Mouse (Mus musculus) neural tube, embryonic 13.5 days (tissue): ENCODE data around the gene Ccdc134. TPM values are rescaled to one million over a fixed set of nuclear protein-coding genes. Genes with fewer than 3 reads are reported as not detected.

Source experiments
- ATAC-seq: fragments of 200-750 bp; cut with Nextera tagmentation; 2 replicates; pipeline ENCODE4 v1.8.0; 2017; ENCODE audit warnings: low read depth, mild to moderate bottlenecking, moderate TSS enrichment, moderate library complexity
- H3K27ac ChIP-seq: fragments of 300-500 bp; sonication (generic); replicated peaks from 2 replicates; pipeline ENCODE4 v1.5.1; 2015; ENCODE audit warnings: moderate library complexity, mild to moderate bottlenecking, inconsistent platforms
- H3K27me3 ChIP-seq: fragments of 300-500 bp; sonication (generic); 2 replicates; pipeline ENCODE4 v1.6.1; 2015; ENCODE audit warnings: mild to moderate bottlenecking, inconsistent platforms
- H3K36me3 ChIP-seq: fragments of 300-500 bp; sonication (generic); 2 replicates; pipeline ENCODE4 v1.6.1; 2015; ENCODE audit warnings: mild to moderate bottlenecking, inconsistent platforms
- H3K4me1 ChIP-seq: fragments of 300-500 bp; sonication (generic); replicated peaks from 2 replicates; pipeline ENCODE4 v1.6.1; 2015; ENCODE audit warnings: inconsistent platforms
- H3K4me2 ChIP-seq: fragments of 300-500 bp; sonication (generic); 2 replicates; pipeline ENCODE4 v1.6.1; 2015; ENCODE audit warnings: inconsistent platforms, mild to moderate bottlenecking, moderate library complexity
- H3K4me3 ChIP-seq: fragments of 300-500 bp; sonication (generic); 2 replicates; pipeline ENCODE4 v1.5.1; 2015; ENCODE audit warnings: mild to moderate bottlenecking, inconsistent platforms
- H3K9ac ChIP-seq: fragments of 300-500 bp; sonication (generic); 2 replicates; pipeline ENCODE4 v1.6.1; 2015; ENCODE audit warnings: moderate library complexity, mild to moderate bottlenecking, inconsistent platforms
- H3K9me3 ChIP-seq: fragments of 300-500 bp; sonication (generic); 2 replicates; pipeline ENCODE4 v1.6.1; 2016; ENCODE audit warnings: inconsistent platforms
- WGBS: fragments of 180-500 bp; shearing (Covaris S2); methylation state at CpG from one replicate; pipeline ENCODE4 v1.1.7; 2015; 5-methylcytosine and 5-hydroxymethylcytosine counted together
- polyA plus RNA-seq: library from polyadenylated mRNA; unstranded; fragments of >200 nt; fragmentation: Nextera tagmentation; extraction: Ambion mirVana; gene quantifications from 2 replicates; pipeline ENCODE4 v1.2.1, GENCODE M21; 2015

The Ccdc134 gene
- polyA plus RNA-seq, 1 experiment from 2014 or later: 13.0 TPM

- Histone ChIP-seq H3K27me3 (no peaks in the 10 kb centered on the region), H3K4me3 (no peak overlapping the region), H3K36me3 (peaks cover 5% of the 10 kb centered on the region; the same call in 1 of the 2 replicates), H3K4me2 (no peak overlapping the region), H3K4me1 (peaks cover 62% of the 10 kb centered on the region), H3K9ac (no peak overlapping the region), H3K27ac (no peak overlapping the region), H3K9me3 (no peaks in the 10 kb centered on the region)
- ATAC-seq: no peak
- WGBS: 89% methylated on average over 12 of the region's 12 CpGs
These were observed 24.3 kb downstream of the Ccdc134 start for GRCm38 (mm10) chr15:82152022-82152421.

- H3K9me3 ChIP-seq: no peaks in the 10 kb centered on the region
- no peak overlapping the region for H3K9ac ChIP-seq
- 89% methylated on average over 7 of the region's 7 CpGs for WGBS
- peaks cover 5% of the 10 kb centered on the region; the same call in 1 of the 2 replicates for H3K36me3 ChIP-seq
- no peak overlapping the region for H3K4me2 ChIP-seq
- peaks cover 64% of the 10 kb centered on the region for H3K4me1 ChIP-seq
- no peaks in the 10 kb centered on the region for H3K27me3 ChIP-seq
- no peak overlapping the region for H3K4me3 ChIP-seq
- no peak for ATAC-seq
- H3K27ac ChIP-seq: no peak overlapping the region
These were observed 24.7 kb downstream of the Ccdc134 start for GRCm38 (mm10) chr15:82152435-82152834.

- Histone ChIP-seq H3K27me3 (no peaks in the 10 kb centered on the region), H3K4me2 (no peak overlapping the region), H3K9ac (no peak overlapping the region), H3K9me3 (no peaks in the 10 kb centered on the region), H3K4me1 (peaks cover 71% of the 10 kb centered on the region), H3K36me3 (peaks cover 5% of the 10 kb centered on the region; the same call in 1 of the 2 replicates), H3K4me3 (no peak overlapping the region), H3K27ac (no peak overlapping the region)
- WGBS: 94% methylated on average over 6 of the region's 6 CpGs
- no peak for ATAC-seq
These were observed 28.6 kb downstream of the Ccdc134 start for GRCm38 (mm10) chr15:82156298-82156697.

- WGBS: 65% methylated on average over 10 of the region's 10 CpGs
- Histone ChIP-seq H3K27ac (no peak overlapping the region), H3K4me3 (no peak overlapping the region), H3K4me1 (peaks cover 72% of the 10 kb centered on the region), H3K4me2 (no peak overlapping the region), H3K9ac (no peak overlapping the region), H3K9me3 (no peaks in the 10 kb centered on the region), H3K27me3 (no peaks in the 10 kb centered on the region), H3K36me3 (peaks cover 5% of the 10 kb centered on the region; the same call in 1 of the 2 replicates)
- ATAC-seq: no peak
These were observed 29.2 kb downstream of the Ccdc134 start for GRCm38 (mm10) chr15:82156902-82157301.

GRCm38 (mm10) chr15:82158243-82159035 lies 30.7 kb downstream of the Ccdc134 start:
- 0 out of 2 replicates have a peak overlapping the region, but pooled peaks have one; percentile 1 for H3K27ac ChIP-seq
- no peak overlapping the region for H3K4me2 ChIP-seq
- ATAC-seq: no peak
- no peaks in the 10 kb centered on the region for H3K27me3 ChIP-seq
- H3K9me3 ChIP-seq: no peaks in the 10 kb centered on the region
- H3K4me1 ChIP-seq: peaks cover 73% of the 10 kb centered on the region
- H3K9ac ChIP-seq: no peak overlapping the region
- no peak overlapping the region for H3K4me3 ChIP-seq
- WGBS: 60% methylated on average over 17 of the region's 17 CpGs
- peaks cover 5% of the 10 kb centered on the region; the same call in 1 of the 2 replicates for H3K36me3 ChIP-seq

- H3K9ac ChIP-seq: no peak overlapping the region
- no peaks in the 10 kb centered on the region for H3K27me3 ChIP-seq
- 84% methylated on average over 9 of the region's 9 CpGs for WGBS
- no peak overlapping the region for H3K4me2 ChIP-seq
- H3K4me3 ChIP-seq: no peak overlapping the region
- no peak for ATAC-seq
- H3K4me1 ChIP-seq: peaks cover 74% of the 10 kb centered on the region
- peaks cover 5% of the 10 kb centered on the region; the same call in 1 of the 2 replicates for H3K36me3 ChIP-seq
- no peaks in the 10 kb centered on the region for H3K9me3 ChIP-seq
- H3K27ac ChIP-seq: no peak overlapping the region
These were observed 31.7 kb downstream of the Ccdc134 start for GRCm38 (mm10) chr15:82159471-82159870.

GRCm38 (mm10) chr15:82160731-82161640 lies 33.3 kb downstream of the Ccdc134 start:
- no peak overlapping the region for H3K4me3 ChIP-seq
- H3K36me3 ChIP-seq: peaks cover under 1% of the 10 kb centered on the region; the same call in 1 of the 2 replicates
- no peak overlapping the region for H3K4me2 ChIP-seq
- no peak overlapping the region for H3K9ac ChIP-seq
- no peak for ATAC-seq
- no peak overlapping the region for H3K27ac ChIP-seq
- 82% methylated on average over 11 of the region's 11 CpGs for WGBS
- no peaks in the 10 kb centered on the region for H3K9me3 ChIP-seq
- no peaks in the 10 kb centered on the region for H3K27me3 ChIP-seq
- H3K4me1 ChIP-seq: peaks cover 79% of the 10 kb centered on the region

GRCm38 (mm10) chr15:82161965-82162600 lies 34.4 kb downstream of the Ccdc134 start:
- 81% methylated on average over 12 of the region's 12 CpGs for WGBS
- no peak overlapping the region for H3K4me2 ChIP-seq
- H3K4me1 ChIP-seq: peaks cover 90% of the 10 kb centered on the region
- H3K9me3 ChIP-seq: no peaks in the 10 kb centered on the region
- no peak overlapping the region for H3K4me3 ChIP-seq
- no peak overlapping the region for H3K27ac ChIP-seq
- ATAC-seq: no peak
- H3K9ac ChIP-seq: no peak overlapping the region
- no peaks in the 10 kb centered on the region for H3K27me3 ChIP-seq
- no peaks in the 10 kb centered on the region for H3K36me3 ChIP-seq

GRCm38 (mm10) chr15:82163356-82164060 lies 35.8 kb downstream of the Ccdc134 start:
- H3K4me1 ChIP-seq: peaks cover 90% of the 10 kb centered on the region
- no peak overlapping the region for H3K4me3 ChIP-seq
- 84% methylated on average over 10 of the region's 10 CpGs for WGBS
- no peak overlapping the region for H3K4me2 ChIP-seq
- H3K27me3 ChIP-seq: no peaks in the 10 kb centered on the region
- no peak overlapping the region for H3K9ac ChIP-seq
- no peak overlapping the region for H3K27ac ChIP-seq
- no peak for ATAC-seq
- no peaks in the 10 kb centered on the region for H3K36me3 ChIP-seq
- no peaks in the 10 kb centered on the region for H3K9me3 ChIP-seq

GRCm38 (mm10) chr15:82164061-82164399 lies 36.3 kb downstream of the Ccdc134 start:
- Histone ChIP-seq H3K9ac (no peak overlapping the region), H3K9me3 (no peaks in the 10 kb centered on the region), H3K4me2 (no peak overlapping the region), H3K27me3 (no peaks in the 10 kb centered on the region), H3K4me3 (no peak overlapping the region), H3K4me1 (peaks cover 89% of the 10 kb centered on the region), H3K27ac (no peak overlapping the region), H3K36me3 (no peaks in the 10 kb centered on the region)
- WGBS: 56% methylated on average over 4 of the region's 4 CpGs
- ATAC-seq: no peak

- Histone ChIP-seq H3K4me1 (peaks cover 89% of the 10 kb centered on the region), H3K4me3 (no peak overlapping the region)
These were observed 36.8 kb downstream of the Ccdc134 start for GRCm38 (mm10) chr15:82164496-82164895.

More at GRCm38 (mm10) chr15:82164496-82164895, 36.8 kb downstream of the Ccdc134 start:
- ATAC-seq: no peak
- Histone ChIP-seq H3K27me3 (no peaks in the 10 kb centered on the region), H3K27ac (no peak overlapping the region; the same call in 1 of the 2 replicates), H3K9ac (no peak overlapping the region), H3K9me3 (no peaks in the 10 kb centered on the region), H3K36me3 (no peaks in the 10 kb centered on the region), H3K4me2 (no peak overlapping the region)
- 77% methylated on average over 7 of the region's 7 CpGs for WGBS
